ENCODE assay signal across 13 mouse cellular contexts in genomic region chr8:83011758-83012157, GRCm38 (mm10).
"Had no signal": no experiment of that assay in that cellular context is flagged by ENCODE, and none has a peak within 500 bp of the region (broad histone marks: within the 10 kb centered on the region; RNA-seq: fewer than 3 reads in every experiment).

No protein-coding gene starts in this region.

- H3K4me2 ChIP-seq: limb, embryonic 15.5 days; liver, embryonic 13.5 days; lung, embryonic 15.5 days; midbrain, embryonic 12.5 days; neural tube, embryonic 15.5 days had no signal

- DNase-seq: kidney, adult 8-10 months; kidney, postnatal 25 days; liver, embryonic 13.5 days; liver, postnatal 0 days; lung, postnatal 14 days; thymus, postnatal 36 days had no signal

- H3K27ac ChIP-seq: limb, embryonic 15.5 days; liver, embryonic 13.5 days; lung, embryonic 15.5 days; macrophage; midbrain, embryonic 12.5 days; neural tube, embryonic 15.5 days had no signal

- H3K36me3 ChIP-seq: limb, embryonic 15.5 days; liver, embryonic 13.5 days; lung, embryonic 15.5 days; neural tube, embryonic 15.5 days had no signal

- H3K4me3 ChIP-seq: limb, embryonic 15.5 days; liver, embryonic 13.5 days; lung, embryonic 15.5 days; megakaryocyte, embryonic 14.5 days; midbrain, embryonic 12.5 days; neural tube, embryonic 15.5 days had no signal

- H3K4me1 ChIP-seq: limb, embryonic 15.5 days; liver, embryonic 13.5 days; lung, embryonic 15.5 days; midbrain, embryonic 12.5 days; neural tube, embryonic 15.5 days had no signal

- ATAC-seq: liver, postnatal 0 days; midbrain, embryonic 16.5 days had no signal

- H3K9ac ChIP-seq: limb, embryonic 15.5 days; liver, embryonic 13.5 days; liver, postnatal 0 days; lung, embryonic 15.5 days; midbrain, embryonic 12.5 days; neural tube, embryonic 15.5 days had no signal

- H3K27me3 ChIP-seq: limb, embryonic 15.5 days; liver, embryonic 13.5 days; lung, embryonic 15.5 days; megakaryocyte, embryonic 14.5 days; midbrain, embryonic 12.5 days; neural tube, embryonic 15.5 days had no signal

- H3K9me3 ChIP-seq: limb, embryonic 15.5 days; liver, embryonic 13.5 days; lung, embryonic 15.5 days; megakaryocyte, embryonic 14.5 days; midbrain, embryonic 12.5 days; neural tube, embryonic 15.5 days had no signal
